Mouse (Mus musculus) adipocyte (in vitro differentiated cells): Measurements from ENCODE around the gene Olfr849.

ENCODE experiments used
- DNase-seq: peaks from one replicate; pipeline ENCODE4 v3.0.0-alpha.2; 2016; ENCODE audit warnings: low spot score

Olfr849 gene

GRCm38 (mm10) chr9:19439966-19440365 is at the start of gene Olfr849:
TSS of gene Olfr849 (plus strand) at chr9:19440266.
- DNase-seq = no peak

GRCm38 (mm10) chr9:19478148-19478547 is 38.1 kb downstream of the Olfr849 start, which contains the start of gene Olfr850:
TSS of gene Olfr850 (minus strand) at chr9:19478248.
- no peak for DNase-seq

DNA sequence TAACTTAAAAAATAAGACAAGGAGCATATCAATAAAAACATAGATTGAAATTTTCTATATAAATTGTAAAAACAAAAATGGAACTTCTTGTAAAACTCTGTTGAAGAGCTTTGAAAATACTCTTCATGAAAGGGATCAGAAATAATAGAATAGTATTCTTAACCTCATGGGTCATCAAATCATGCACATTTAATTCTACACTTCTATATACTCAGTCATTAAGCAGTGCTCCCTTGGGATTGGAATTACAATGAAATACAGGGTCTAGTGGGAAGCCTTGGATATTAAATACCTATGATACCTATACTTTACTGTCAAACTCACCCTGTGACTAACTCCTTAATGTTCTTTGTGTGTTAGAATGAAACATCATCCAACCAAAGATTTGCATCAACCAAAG is 52.9 kb downstream of the Olfr849 start, which contains the start of gene Olfr851:
TSS of gene Olfr851 (plus strand) at position 301 of the 400 bp plus-strand sequence.
- DNase-seq = no peak
